Mouse (Mus musculus) NIH3T3 (cell line): ENCODE data around the gene Snorc.
"Not testable (repeated sequence)": the region's sequence is repeated elsewhere in the genome, so short reads cannot be mapped to it uniquely, and the experiment has no call there.

Experiments used
- DNase-seq: peaks from one replicate; pipeline ENCODE4 v3.0.0-alpha.2; 2012; ENCODE audit warnings: low read depth

Snorc gene

DNA sequence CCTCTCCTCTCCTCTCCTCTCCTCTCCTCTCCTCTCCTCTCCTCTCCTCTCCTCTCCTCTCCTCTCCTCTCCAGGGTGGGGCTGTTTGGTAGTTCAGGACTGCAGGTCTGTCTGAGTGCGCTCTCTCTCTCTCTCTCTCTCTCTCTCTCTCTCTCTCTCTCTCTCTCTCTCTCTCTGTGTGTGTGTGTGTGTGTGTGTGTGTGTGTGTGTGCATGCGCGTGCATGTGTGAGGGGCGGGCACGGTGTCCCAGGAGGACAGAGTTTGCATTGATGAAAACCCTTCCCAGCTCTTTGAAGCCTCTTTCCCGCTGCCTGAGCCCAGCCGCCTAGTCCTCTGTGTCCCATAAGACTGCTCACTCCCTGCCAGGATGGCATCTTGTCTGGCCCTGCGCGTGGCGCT is at the start of gene Snorc:
TSS of gene Snorc (plus strand) at position 301 of the 400 bp plus-strand sequence.
- not testable (repeated sequence) for DNase-seq

DNA sequence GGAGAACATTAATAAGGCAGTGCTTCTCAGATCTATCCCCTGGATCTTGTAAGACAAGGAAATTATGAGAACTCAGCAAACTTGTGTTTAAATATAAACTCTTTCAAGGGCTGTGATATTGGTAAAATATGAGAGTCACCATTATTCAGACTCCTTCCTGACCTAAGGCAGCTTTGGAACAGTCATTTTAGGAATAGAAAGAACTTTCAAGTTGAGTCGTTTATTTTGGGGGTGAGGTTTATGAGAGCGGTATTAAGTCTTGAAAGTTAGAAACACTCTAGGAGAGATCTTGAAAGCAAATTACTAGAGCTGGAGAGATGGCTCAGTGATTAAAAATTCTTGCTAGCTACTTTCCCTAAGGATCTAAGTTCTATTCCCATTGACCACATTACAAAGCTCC is 34.9 kb upstream of the Snorc start:
- DNase-seq: no peak

DNA sequence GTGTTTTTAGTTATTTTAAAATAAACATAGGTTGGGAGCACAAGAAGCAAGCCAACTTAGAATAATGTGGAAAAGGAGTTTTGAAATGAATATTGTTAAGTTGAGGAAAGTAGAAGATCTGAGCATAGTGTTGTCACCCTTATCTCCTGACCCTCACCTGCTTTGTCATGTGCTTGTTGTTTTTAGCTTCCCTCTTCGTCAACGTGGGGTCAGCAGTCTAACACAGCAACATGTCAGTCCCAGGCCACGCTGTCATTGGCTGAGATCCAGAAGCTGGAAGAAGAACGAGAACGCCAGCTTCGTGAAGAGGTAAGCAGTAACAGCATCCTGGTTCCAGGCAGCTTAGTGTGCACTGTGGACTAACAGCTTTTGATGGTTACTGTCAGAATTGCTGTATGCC is 33.5 kb upstream of the Snorc start:
- no peak for DNase-seq

DNA sequence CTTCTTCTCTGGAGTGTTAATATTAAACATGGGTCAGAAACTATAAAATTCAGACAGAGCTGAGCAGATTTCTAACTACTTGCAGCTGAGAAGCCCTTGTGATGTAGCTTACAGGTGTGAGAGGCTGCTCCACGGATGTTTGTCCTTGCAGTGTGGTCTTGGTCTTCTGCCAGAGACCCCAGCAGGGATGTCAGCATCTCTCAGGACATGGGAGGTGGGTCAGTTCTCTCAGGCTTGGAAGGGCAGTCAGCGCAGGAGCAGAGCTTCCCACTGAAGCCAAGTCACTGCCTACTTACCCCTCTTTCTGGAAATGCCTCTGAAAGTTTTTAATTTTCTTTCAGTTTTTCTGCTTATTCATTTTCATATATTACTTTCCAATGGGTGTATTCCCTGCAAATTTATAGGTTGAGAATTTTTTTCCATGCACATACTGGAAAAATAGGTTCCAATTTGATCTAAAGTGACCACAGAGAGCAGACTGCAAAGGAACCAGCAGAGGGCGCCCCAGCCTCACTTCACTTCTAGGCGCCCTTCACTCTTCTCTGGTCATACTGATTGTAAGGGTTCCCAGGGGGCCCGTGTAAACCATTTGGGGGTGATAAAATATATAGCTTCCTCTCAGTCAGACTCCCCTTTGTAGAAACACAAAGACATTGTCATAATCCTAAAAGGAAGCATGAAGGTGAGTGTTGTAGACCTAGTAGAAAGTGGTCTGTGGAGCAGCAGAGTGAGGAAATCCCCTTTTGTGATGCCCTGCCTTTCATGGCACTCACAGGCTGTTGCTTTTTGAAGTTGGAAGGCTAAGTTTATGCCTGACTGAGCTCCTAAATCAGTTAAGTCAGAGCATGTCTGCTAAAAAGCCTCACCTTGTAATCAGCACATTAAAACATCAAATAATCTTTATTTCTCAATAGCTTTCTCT is 22.6 kb upstream of the Snorc start:
- peak; percentile 89 for DNase-seq

DNA sequence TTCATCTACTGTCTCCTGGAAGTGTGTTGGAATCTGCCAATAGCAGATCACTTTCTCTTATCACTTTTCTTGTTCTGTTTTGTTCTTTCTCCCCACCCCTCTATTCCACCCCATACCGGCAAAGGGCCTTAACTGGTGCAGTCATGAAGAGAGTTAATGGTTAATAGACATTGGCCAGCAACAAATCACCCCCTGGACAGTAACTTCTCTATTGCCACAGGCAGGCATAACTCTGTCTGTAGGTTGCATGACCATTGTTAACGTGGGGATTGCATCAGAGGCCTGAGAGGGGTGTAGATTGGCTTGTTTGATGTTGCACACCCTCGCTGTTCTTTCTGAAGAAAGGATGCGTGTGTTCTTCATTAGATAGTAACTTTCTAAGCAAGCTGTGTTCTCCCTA is 20.6 kb upstream of the Snorc start:
- no peak for DNase-seq

- no peak for DNase-seq
Measured at GRCm38 (mm10) chr1:87456425-87456824, 13.6 kb upstream of the Snorc start.

DNA sequence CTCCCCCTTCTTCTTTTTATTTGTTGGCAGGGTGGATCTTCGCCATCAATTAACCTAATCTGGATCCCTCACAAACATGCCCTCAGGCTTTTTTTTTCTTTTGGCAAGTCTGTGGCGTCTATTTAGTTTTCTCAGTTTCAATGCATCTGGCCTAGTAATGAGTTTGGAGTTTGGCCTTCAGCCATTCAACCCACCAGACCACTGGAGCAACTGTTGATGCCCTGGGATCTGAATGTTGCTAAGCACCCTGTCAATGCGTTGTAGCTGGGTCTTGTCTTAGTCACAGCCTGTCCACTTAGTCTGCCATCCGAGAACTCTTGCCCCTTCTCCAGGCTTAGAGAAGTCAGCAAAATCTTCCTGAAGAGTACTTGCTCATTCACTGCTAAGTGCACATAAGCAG is 12.0 kb upstream of the Snorc start:
- no peak for DNase-seq

GRCm38 (mm10) chr1:87459856-87460255 is 10.2 kb upstream of the Snorc start:
- DNase-seq: not testable (repeated sequence)

DNA sequence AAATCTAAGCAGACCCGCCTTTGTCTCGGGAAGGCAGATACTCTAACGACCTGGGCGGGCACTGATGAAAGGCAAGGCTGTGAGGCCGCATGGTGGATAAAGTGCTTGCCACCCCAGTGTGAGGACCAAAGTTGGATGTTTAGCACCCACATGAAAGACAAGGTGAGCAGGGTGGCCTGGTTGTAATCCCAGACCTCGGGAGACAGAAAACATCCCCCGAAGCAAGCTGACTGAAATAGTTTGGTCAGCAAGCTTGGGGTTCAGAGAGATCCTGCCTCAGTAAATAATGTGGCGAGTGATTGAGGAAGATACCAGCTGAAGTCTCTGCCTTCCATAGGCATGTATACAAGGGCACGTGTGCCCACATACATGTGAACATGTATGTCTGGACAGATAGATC is 2.6 kb upstream of the Snorc start:
- no peak for DNase-seq

- DNase-seq: peak; percentile 79
Measured at GRCm38 (mm10) chr1:87468321-87468720, 1.8 kb upstream of the Snorc start.

DNA sequence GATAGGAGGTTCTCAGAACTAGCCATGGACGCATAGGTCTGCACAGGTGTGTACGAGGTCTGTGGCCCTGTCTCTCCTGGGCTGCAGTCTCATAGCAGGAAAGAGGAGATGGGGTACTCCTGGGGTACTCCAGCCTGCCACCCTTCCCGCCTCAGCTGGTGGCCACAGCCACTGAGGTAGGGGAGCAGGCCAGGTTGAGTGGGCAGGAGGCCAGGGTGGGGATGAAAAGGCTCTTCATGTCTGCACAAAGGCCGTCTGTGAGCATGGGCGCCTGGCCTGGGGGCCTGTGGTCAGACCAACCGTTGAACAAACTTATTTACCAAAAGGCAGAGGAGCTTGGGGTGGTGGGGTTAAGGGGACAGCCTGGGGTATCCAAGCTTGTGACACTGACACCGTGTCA is 1.8 kb downstream of the Snorc start:
- DNase-seq: no peak

- no peak for DNase-seq
Measured at GRCm38 (mm10) chr1:87472576-87472975, 2.5 kb downstream of the Snorc start.

GRCm38 (mm10) chr1:87475076-87475895 is 5.2 kb downstream of the Snorc start:
- no peak for DNase-seq

- DNase-seq: no peak
Measured at GRCm38 (mm10) chr1:87482546-87482945, 12.5 kb downstream of the Snorc start.

- peak; percentile 80 for DNase-seq
Measured at GRCm38 (mm10) chr1:87486386-87486785, 16.3 kb downstream of the Snorc start.

- DNase-seq: peak; percentile 71
Measured at GRCm38 (mm10) chr1:87492285-87492684, 22.2 kb downstream of the Snorc start.

GRCm38 (mm10) chr1:87493542-87493941 is 23.5 kb downstream of the Snorc start:
- no peak for DNase-seq

GRCm38 (mm10) chr1:87505524-87505923 is 35.5 kb downstream of the Snorc start:
- DNase-seq: no peak

- no peak for DNase-seq
Measured at GRCm38 (mm10) chr1:87507857-87508256, 37.8 kb downstream of the Snorc start.

- DNase-seq: no peak
Measured at GRCm38 (mm10) chr1:87508591-87509560, 38.8 kb downstream of the Snorc start.

DNA sequence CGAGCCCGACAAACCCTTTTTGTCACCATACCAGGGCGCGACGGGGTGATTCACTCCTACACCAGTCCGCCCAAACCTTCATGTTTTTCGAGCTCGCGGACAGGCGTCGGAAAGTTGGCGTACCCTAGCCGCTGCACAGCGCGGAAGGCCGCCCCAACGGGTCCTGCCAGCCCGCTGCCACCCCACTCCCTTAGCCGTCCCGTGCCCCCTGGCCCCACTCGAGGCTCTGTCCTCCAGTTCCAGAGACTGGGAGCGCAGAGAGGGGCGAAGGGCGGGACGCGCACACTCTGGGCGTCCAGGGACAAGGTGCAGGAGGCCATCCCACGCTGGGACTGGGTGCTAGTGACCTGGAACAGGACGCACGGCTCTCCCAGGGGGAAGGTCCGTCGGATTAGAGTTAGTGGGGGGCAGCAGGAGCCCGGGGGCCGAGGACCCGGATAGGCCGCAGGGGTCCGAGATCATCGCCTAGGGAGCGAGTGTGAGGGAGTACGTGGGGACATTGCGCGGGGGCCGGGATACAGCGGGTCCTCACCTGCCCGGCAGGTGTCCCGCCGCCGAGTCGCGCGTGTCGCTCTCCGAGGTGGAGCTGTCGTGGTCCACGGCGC is 39.6 kb downstream of the Snorc start, which contains the start of gene Neu2:
TSS of gene Neu2 (plus strand) at position 329 of the 605 bp plus-strand sequence.
- DNase-seq: no peak
